Mouse (Mus musculus) liver, embryonic 11.5 days (tissue): ENCODE results near the gene Ino80d. TPM values are rescaled to one million over a fixed set of nuclear protein-coding genes. Genes with fewer than 3 reads are reported as not detected.
A peak's percentile ranks its signal among the peaks of the same experiment; 100 is the strongest.

Experiments
- ATAC-seq: fragments of 200-750 bp; cut with Nextera tagmentation; replicated peaks from 2 replicates; pipeline ENCODE4 v1.8.0; 2017; ENCODE audit warnings: moderate number of reproducible peaks, mild to moderate bottlenecking, moderate TSS enrichment, moderate library complexity; ENCODE audit not compliant: low FRiP score
- DNase-seq: peaks from one replicate; pipeline ENCODE4 v3.0.0-alpha.2; 2017; ENCODE audit warnings: low spot score
- H3K27ac ChIP-seq: fragments of 300-500 bp; sonication (generic); 2 replicates; pipeline ENCODE4 v1.5.1; 2014; ENCODE audit warnings: mild to moderate bottlenecking, low read depth, low read length, control low read depth
- H3K27me3 ChIP-seq: fragments of 300-500 bp; sonication (generic); replicated peaks from 2 replicates; pipeline ENCODE4 v1.6.1; 2014; ENCODE audit warnings: low read length, mixed read lengths; ENCODE audit not compliant: control insufficient read depth, insufficient read depth
- H3K36me3 ChIP-seq: fragments of 300-500 bp; sonication (generic); 2 replicates; pipeline ENCODE4 v1.6.1; 2014; ENCODE audit warnings: mild to moderate bottlenecking, low read length, moderate library complexity, mixed read lengths; ENCODE audit not compliant: control insufficient read depth, insufficient read depth
- H3K4me1 ChIP-seq: fragments of 300-500 bp; sonication (generic); replicated peaks from 2 replicates; pipeline ENCODE4 v1.6.1; 2014; ENCODE audit warnings: low read length, mixed read lengths; ENCODE audit not compliant: control insufficient read depth, insufficient read depth
- H3K4me2 ChIP-seq: fragments of 300-500 bp; sonication (generic); 2 replicates; pipeline ENCODE4 v1.6.1; 2014; ENCODE audit warnings: mild to moderate bottlenecking, control low read depth, moderate library complexity
- H3K4me3 ChIP-seq: fragments of 300-500 bp; sonication (generic); 2 replicates; pipeline ENCODE4 v1.5.1; 2014; ENCODE audit warnings: low read depth, low read length, control low read depth
- H3K9ac ChIP-seq: fragments of 300-500 bp; sonication (generic); 2 replicates; pipeline ENCODE4 v1.6.1; 2014; ENCODE audit warnings: low read depth, low read length, control low read depth
- H3K9me3 ChIP-seq: fragments of 300-500 bp; sonication (generic); 2 replicates; pipeline ENCODE4 v1.6.1; 2016; ENCODE audit warnings: low read length, inconsistent platforms, mixed read lengths; ENCODE audit not compliant: control insufficient read depth
- WGBS: fragments of 180-500 bp; shearing (Covaris S2); extraction: QIAGEN DNeasy Blood & Tissue Kit; methylation state at CpG from one replicate; pipeline ENCODE4 v1.1.7; 2014; 5-methylcytosine and 5-hydroxymethylcytosine counted together
- polyA plus RNA-seq: library from polyadenylated mRNA; unstranded; fragments of >200 nt; fragmentation: Nextera tagmentation; extraction: Ambion mirVana; gene quantifications from 2 replicates; pipeline ENCODE4 v1.2.1, GENCODE M21; 2014

Ino80d gene
- polyA plus RNA-seq, 1 experiment from 2014 or later = 10.6 TPM

DNA sequence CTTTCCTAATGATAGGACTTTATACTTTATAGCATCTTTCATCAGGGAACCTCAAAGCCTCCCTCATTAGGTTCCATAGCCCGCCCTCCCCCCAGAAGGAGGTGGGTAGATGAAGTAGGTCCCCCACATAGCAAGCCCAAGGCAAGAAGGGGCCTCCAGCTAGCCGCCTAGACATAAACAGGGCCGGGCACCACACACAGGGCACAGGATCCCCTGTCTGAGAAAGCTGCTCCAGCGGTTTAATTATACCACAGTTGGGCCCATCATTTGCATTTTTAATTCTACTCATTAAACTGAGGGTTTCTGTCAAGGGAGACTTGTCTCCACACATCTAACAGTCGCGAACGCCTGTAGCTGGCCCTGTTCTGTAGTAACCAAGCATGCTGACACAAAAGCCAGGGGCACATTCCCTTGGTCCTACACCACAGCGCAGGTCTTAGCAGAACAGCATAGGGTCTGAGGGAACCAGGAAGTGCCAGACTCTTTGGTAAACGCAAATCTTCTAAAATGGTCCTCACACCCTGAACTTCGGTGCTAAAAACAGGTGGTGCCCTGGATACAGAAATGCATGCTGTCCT, 179.6 kb downstream of the Ino80d start:
- no peaks in the 10 kb centered on the region for H3K36me3 ChIP-seq
- no peaks in the 10 kb centered on the region for H3K27me3 ChIP-seq
- no peak for DNase-seq
- 78% methylated on average over 10 of the region's 10 CpGs for WGBS
- H3K9me3 ChIP-seq = no peaks in the 10 kb centered on the region
- no peak for ATAC-seq
- no peak overlapping the region for H3K4me2 ChIP-seq
- no peaks in the 10 kb centered on the region for H3K4me1 ChIP-seq
- H3K9ac ChIP-seq = no peak overlapping the region
- no peak overlapping the region for H3K4me3 ChIP-seq
- H3K27ac ChIP-seq = no peak overlapping the region

DNA sequence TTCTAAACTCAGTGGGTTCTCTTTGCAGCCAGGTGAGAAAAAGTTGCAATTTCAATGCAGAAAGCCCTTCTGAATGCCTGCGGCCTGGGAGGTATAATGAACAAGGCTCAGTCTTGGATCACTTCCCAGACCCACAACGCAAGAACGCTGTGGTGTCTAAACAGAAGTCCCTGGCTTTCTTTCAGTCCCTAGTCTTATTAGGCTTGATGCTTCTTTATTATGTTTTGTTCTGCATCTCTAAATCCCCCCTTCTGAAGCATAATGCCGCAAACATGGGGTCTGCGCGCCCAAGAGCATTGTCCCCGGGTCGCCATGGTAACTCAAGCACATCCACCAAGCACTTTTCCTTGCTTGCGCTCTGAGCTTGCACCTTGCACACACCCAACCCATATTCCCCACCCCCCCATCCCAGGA, 180.4 kb downstream of the Ino80d start:
- no peak for ATAC-seq
- DNase-seq = no peak
- Histone ChIP-seq H3K9me3 (no peaks in the 10 kb centered on the region), H3K27me3 (no peaks in the 10 kb centered on the region), H3K4me3 (no peak overlapping the region), H3K9ac (no peak overlapping the region), H3K4me1 (no peaks in the 10 kb centered on the region), H3K27ac (no peak overlapping the region), H3K4me2 (no peak overlapping the region), H3K36me3 (no peaks in the 10 kb centered on the region)
- 88% methylated on average over 9 of the region's 9 CpGs for WGBS

DNA sequence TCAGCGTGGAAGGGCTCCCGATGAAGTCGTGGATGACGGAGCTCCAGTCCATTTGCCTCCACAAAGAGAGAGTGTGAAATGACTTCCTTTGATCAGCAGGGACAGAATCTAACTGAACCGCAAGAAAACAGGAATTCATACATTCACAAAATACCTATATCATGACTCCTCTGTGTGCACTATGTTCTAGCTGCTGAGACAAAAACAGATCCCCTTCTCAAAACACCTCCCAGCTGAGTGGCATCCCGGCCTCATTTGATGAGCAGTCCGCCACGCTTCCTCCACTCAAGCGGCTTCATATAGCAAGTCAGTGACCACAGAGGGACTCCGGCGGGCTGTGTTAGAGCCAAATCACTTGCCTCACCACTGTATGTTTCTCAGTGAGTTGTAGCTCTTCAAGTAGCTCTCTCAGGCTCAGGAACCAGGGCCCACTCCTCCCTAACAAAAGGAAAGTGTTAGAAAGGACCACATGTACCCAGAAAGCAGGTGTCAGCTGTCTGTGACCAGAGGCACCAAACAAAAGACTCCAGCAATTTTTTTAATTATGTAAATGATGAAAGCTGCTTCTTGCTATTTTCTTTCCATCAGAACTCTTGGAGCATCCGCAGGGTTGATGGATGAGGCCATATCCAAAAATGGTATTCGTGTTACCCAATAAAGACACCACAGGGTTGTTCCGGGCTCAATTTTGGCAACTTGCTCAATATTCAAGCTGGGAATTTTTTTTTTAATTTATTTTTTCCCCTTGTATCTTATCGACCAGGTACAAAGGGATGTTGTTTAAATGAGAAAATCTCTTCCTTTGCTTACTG, 181.0 kb downstream of the Ino80d start:
- DNase-seq = no peak
- ATAC-seq = no peak
- WGBS = 77% methylated on average over 15 of the region's 15 CpGs

GRCm38 (mm10) chr1:62929477-62929876, 185.0 kb downstream of the Ino80d start:
- DNase-seq (peak; percentile 64), ATAC-seq (no peak)
- Histone ChIP-seq H3K9ac (no peak overlapping the region), H3K4me2 (no peak overlapping the region), H3K36me3 (no peaks in the 10 kb centered on the region), H3K27ac (no peak overlapping the region), H3K9me3 (no peaks in the 10 kb centered on the region), H3K4me3 (no peak overlapping the region), H3K27me3 (no peaks in the 10 kb centered on the region), H3K4me1 (no peaks in the 10 kb centered on the region)
- WGBS = 3% methylated on average over 8 of the region's 8 CpGs

More for the DNA sequence above, 181.0 kb downstream of the Ino80d start:
- Histone ChIP-seq H3K27ac (no peak overlapping the region), H3K9ac (no peak overlapping the region), H3K36me3 (no peaks in the 10 kb centered on the region), H3K4me2 (no peak overlapping the region), H3K9me3 (no peaks in the 10 kb centered on the region), H3K27me3 (no peaks in the 10 kb centered on the region), H3K4me3 (no peak overlapping the region), H3K4me1 (no peaks in the 10 kb centered on the region)

DNA sequence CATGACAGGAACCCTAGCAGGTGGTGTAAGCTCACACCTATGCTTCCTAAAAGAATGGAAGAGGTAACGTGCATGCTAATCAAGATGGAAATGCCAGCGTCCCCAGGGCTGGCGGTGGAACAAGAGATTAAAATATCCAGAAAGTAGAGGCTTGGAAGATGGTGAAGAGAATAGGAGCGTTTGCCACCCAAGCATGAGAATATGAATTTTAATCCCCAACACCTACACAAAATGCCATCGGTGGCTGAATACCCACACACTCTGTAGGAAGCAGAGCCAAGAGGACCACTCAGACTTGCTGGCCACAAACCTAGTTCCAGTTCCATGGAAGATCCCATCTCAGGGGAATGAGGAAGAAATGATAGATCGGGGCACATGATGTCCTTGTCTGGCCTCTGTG, 195.2 kb downstream of the Ino80d start:
- no peak for DNase-seq
- no peak overlapping the region for H3K4me2 ChIP-seq

GRCm38 (mm10) chr1:62916609-62917008, 197.9 kb downstream of the Ino80d start:
- ATAC-seq = no peak
- H3K4me2 ChIP-seq = no peak overlapping the region
- 77% methylated on average over 9 of the region's 9 CpGs for WGBS

More for the DNA sequence above, 195.2 kb downstream of the Ino80d start:
- Histone ChIP-seq H3K4me3 (no peak overlapping the region), H3K9ac (no peak overlapping the region), H3K9me3 (no peaks in the 10 kb centered on the region), H3K36me3 (no peaks in the 10 kb centered on the region), H3K27me3 (no peaks in the 10 kb centered on the region), H3K4me1 (no peaks in the 10 kb centered on the region), H3K27ac (no peak overlapping the region)
- 80% methylated on average over 6 of the region's 6 CpGs for WGBS
- no peak for ATAC-seq

DNA sequence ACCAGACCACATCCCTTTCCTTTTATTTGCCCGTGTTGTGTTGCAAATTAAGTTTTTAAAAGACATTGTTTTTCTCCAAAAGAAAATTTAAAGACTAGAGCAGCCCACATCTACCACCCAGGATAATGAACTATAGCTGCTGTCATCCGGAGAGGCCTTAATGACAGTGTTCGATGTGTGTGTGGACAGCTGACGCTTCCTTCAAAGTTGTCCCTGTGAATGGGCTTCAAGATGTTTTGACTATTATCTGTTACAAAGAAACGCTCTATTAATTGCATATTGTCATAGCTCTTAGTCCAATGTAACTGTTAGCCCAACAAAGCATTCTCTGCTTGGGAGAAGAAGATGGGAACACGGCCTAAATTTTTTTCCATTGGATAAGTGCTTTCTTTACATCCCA, 200.0 kb downstream of the Ino80d start:
- H3K27ac ChIP-seq = no peak overlapping the region
- DNase-seq (no peak), ATAC-seq (no peak)
- no peak overlapping the region for H3K9ac ChIP-seq
- no peak overlapping the region for H3K4me3 ChIP-seq
- no peaks in the 10 kb centered on the region for H3K36me3 ChIP-seq
- H3K27me3 ChIP-seq = no peaks in the 10 kb centered on the region
- 82% methylated on average over 6 of the region's 6 CpGs for WGBS
- no peak overlapping the region for H3K4me2 ChIP-seq
- H3K9me3 ChIP-seq = no peaks in the 10 kb centered on the region
- no peaks in the 10 kb centered on the region for H3K4me1 ChIP-seq

More at GRCm38 (mm10) chr1:62916609-62917008, 197.9 kb downstream of the Ino80d start:
- H3K36me3 ChIP-seq = no peaks in the 10 kb centered on the region
- DNase-seq = no peak
- H3K27me3 ChIP-seq = no peaks in the 10 kb centered on the region
- H3K9me3 ChIP-seq = no peaks in the 10 kb centered on the region
- H3K4me3 ChIP-seq = no peak overlapping the region
- no peaks in the 10 kb centered on the region for H3K4me1 ChIP-seq
- no peak overlapping the region for H3K9ac ChIP-seq
- H3K27ac ChIP-seq = no peak overlapping the region

- Histone ChIP-seq H3K9me3 (no peaks in the 10 kb centered on the region), H3K27ac (no peak overlapping the region), H3K36me3 (no peaks in the 10 kb centered on the region), H3K4me3 (no peak overlapping the region), H3K9ac (no peak overlapping the region), H3K4me1 (no peaks in the 10 kb centered on the region), H3K4me2 (no peak overlapping the region), H3K27me3 (no peaks in the 10 kb centered on the region)
- DNase-seq (no peak), ATAC-seq (no peak)
- 67% methylated on average over 7 of the region's 7 CpGs for WGBS
These were observed 203.0 kb downstream of the Ino80d start for GRCm38 (mm10) chr1:62911426-62911825.

GRCm38 (mm10) chr1:62909126-62909525, 205.3 kb downstream of the Ino80d start:
- no peaks in the 10 kb centered on the region for H3K9me3 ChIP-seq
- DNase-seq (no peak), ATAC-seq (no peak)
- no peaks in the 10 kb centered on the region for H3K36me3 ChIP-seq
- no peak overlapping the region for H3K4me3 ChIP-seq
- H3K27me3 ChIP-seq = no peaks in the 10 kb centered on the region
- WGBS = 83% methylated on average over 5 of the region's 5 CpGs
- H3K27ac ChIP-seq = no peak overlapping the region
- no peaks in the 10 kb centered on the region for H3K4me1 ChIP-seq
- H3K9ac ChIP-seq = no peak overlapping the region
- no peak overlapping the region for H3K4me2 ChIP-seq
